Mouse (Mus musculus): ENCODE data around the gene Gmip.

DNA sequence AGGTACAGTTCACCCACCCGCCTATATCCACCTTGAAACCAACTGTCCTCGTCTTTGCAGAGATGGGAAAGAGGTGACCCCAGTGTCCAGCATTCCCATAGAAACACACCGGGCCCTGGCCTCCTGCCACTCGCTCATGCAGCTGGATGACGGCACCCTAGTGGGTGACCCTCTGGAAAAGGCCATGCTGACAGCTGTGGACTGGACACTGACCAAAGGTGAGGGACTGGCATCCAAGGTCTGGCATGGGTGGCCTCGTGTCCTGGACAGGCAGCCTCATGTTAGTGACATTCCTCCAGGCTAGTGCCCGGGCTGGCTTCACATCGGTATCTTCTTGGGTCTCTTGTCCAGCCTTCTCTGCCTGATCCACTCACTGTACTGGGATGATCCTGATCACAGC lies 9.2 kb upstream of the Gmip start:
- TF ChIP-seq POLR2A (IDR thresholded peaks at IDR 0.05; ENCODE audit: insufficient read depth, low read depth, low read length) (no peak), CTCF (IDR thresholded peaks at IDR 0.05; ENCODE audit: insufficient read depth, low read depth, low read length) (no peak)
